ENCODE assay signal across 29 mouse cellular contexts in genomic region chr6:99813102-99813501, GRCm38 (mm10).
"Had no signal": no experiment of that assay in that cellular context is flagged by ENCODE, and none has a peak within 500 bp of the region (broad histone marks: within the 10 kb centered on the region; RNA-seq: fewer than 3 reads in every experiment).

No protein-coding gene starts in this region.

- H3K27ac ChIP-seq: heart, embryonic 10.5 days; heart, embryonic 13.5 days; heart, embryonic 15.5 days; hindbrain, embryonic 10.5 days; hindbrain, embryonic 12.5 days; hindbrain, embryonic 13.5 days; hindbrain, embryonic 14.5 days; hindbrain, embryonic 15.5 days; hindbrain, postnatal 0 days; intestine, embryonic 15.5 days; kidney, embryonic 15.5 days; kidney, postnatal 0 days; layer of hippocampus, adult 2 months had no signal

- H3K27me3 ChIP-seq: intestine, embryonic 15.5 days had no signal

- H3K4me1 ChIP-seq: heart, embryonic 10.5 days; hindbrain, embryonic 12.5 days; hindbrain, embryonic 13.5 days had no signal

- H3K4me3 ChIP-seq: heart, embryonic 10.5 days; heart, embryonic 12.5 days; heart, embryonic 13.5 days; heart, embryonic 15.5 days; hindbrain, embryonic 10.5 days; hindbrain, embryonic 12.5 days; hindbrain, embryonic 13.5 days; hindbrain, embryonic 15.5 days; intestine, embryonic 15.5 days; kidney, embryonic 15.5 days; layer of hippocampus, adult 2 months had no signal

- DNase-seq: heart, postnatal 10 days; heart, postnatal 14 days; heart, postnatal 36 days; heart, postnatal 4 days; kidney, adult 11 months; kidney, adult 18-20 months; kidney, adult 2 months; kidney, adult 8-10 months; kidney, adult 9 months; kidney, postnatal 10 days; kidney, postnatal 14 days; kidney, postnatal 36 days; kidney, postnatal 4 days; layer of hippocampus, adult 9-11 months; layer of hippocampus, postnatal 36 days had no signal

- H3K9me3 ChIP-seq: heart, embryonic 10.5 days; heart, embryonic 12.5 days; heart, embryonic 13.5 days; heart, embryonic 15.5 days; hindbrain, embryonic 10.5 days; hindbrain, embryonic 12.5 days; hindbrain, embryonic 13.5 days; hindbrain, embryonic 15.5 days; intestine, embryonic 15.5 days; kidney, embryonic 15.5 days had no signal

- H3K36me3 ChIP-seq: heart, embryonic 10.5 days; heart, embryonic 12.5 days; heart, embryonic 13.5 days; heart, embryonic 15.5 days; hindbrain, embryonic 10.5 days; hindbrain, embryonic 12.5 days; hindbrain, embryonic 13.5 days; hindbrain, embryonic 15.5 days; intestine, embryonic 15.5 days; kidney, embryonic 15.5 days had no signal
